ENCODE assay signal across 8 mouse cellular contexts in the genomic region with DNA sequence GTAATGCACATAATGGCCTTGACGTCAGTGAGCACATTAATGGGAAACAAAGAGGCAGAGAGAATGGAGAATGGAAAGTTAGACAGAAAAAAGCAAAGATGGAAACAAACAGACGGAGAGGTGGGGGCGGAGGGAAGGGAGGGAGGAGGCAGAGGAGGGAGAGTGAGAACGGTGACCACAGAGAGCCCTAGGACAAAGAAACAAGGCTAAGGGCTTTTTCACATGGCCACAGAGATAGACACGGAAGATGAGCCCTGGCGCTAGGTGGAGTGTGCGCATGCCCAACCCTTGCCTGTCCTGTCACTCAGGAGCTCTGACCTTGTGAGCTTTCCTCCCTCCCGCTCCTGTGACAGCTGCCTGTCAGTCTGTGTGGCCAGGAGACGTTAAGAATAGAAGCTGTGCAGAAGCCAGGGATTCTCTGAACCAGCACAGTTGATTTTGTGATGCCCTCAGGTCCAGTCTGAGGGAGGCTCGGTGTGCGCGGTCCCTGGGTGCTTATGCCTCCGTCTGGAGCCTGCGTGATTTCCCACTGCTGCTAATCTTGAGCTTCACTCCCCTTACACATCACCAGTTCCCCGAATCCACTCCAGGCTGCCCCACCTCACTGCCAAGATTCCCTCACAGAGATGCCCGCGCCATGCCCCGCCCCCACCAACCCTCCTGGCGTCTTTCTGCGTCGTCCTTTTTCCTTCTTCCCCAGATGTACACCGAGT. TPM values are rescaled to one million over a fixed set of nuclear protein-coding genes. Genes with fewer than 3 reads are reported as not detected.
DNase-seq lines count a peak whose midpoint lies in the region; ATAC-seq lines count a peak whose summit lies in the region.

No protein-coding gene starts in this region.

- intact Hi-C loops in heart, postnatal 36 days (cut with DNase I) = loop anchor here (2.0 kb wide), 1 partner anchor 350 kb away; no protein-coding TSS in a partner anchor

- no peak overlapping the region for H3K27ac ChIP-seq in forebrain, embryonic 13.5 days
- H3K27ac ChIP-seq in midbrain, embryonic 16.5 days (ENCODE audit: low read length) = no peak overlapping the region

- ATAC-seq in forebrain, embryonic 13.5 days = 0 out of 2 replicates have a peak, but pooled peaks have one; percentile 41
- peak; percentile 40; the same call in 1 of the 2 replicates for ATAC-seq in midbrain, embryonic 16.5 days

- DNase-seq in frontal cortex, postnatal 36 days (ENCODE audit: low spot score in 2 of 2) = peak; percentile 16 to 26
- DNase-seq in frontal cortex, postnatal 25 days (ENCODE audit: low spot score in 2 of 2) = no peak
- DNase-seq in adrenal gland, postnatal 10 days = peak; percentile 66
- peak; percentile 16 to 31 for DNase-seq in heart, postnatal 36 days
- DNase-seq in ovary, adult 18-20 months (ENCODE audit: low spot score) = no peak
- DNase-seq in spleen, postnatal 10 days (ENCODE audit: low spot score in 2 of 2) = no peak

- no peaks in the 10 kb centered on the region for H3K36me3 ChIP-seq in forebrain, embryonic 13.5 days (ENCODE audit: poor library complexity, severe bottlenecking)
- no peaks in the 10 kb centered on the region for H3K36me3 ChIP-seq in midbrain, embryonic 16.5 days (ENCODE audit: control insufficient read depth, insufficient read depth, low read length)

- H3K4me2 ChIP-seq in forebrain, embryonic 13.5 days = peak overlapping the region; percentile 5; the same call in 1 of the 2 replicates
- peak overlapping the region; percentile 29; the same call in 1 of the 2 replicates for H3K4me2 ChIP-seq in midbrain, embryonic 16.5 days (ENCODE audit: low read length)

- no peaks in the 10 kb centered on the region for H3K27me3 ChIP-seq in forebrain, embryonic 13.5 days
- no peaks in the 10 kb centered on the region for H3K27me3 ChIP-seq in midbrain, embryonic 16.5 days (ENCODE audit: control insufficient read depth, insufficient read depth, low read depth, low read length)

- H3K4me3 ChIP-seq in forebrain, embryonic 13.5 days = no peak overlapping the region
- H3K4me3 ChIP-seq in midbrain, embryonic 16.5 days (ENCODE audit: low read depth, low read length) = no peak overlapping the region

- no peaks in the 10 kb centered on the region for H3K9me3 ChIP-seq in forebrain, embryonic 13.5 days (replicated peaks)
- no peaks in the 10 kb centered on the region for H3K9me3 ChIP-seq in midbrain, embryonic 16.5 days (replicated peaks; ENCODE audit: control insufficient read depth, low read length, poor library complexity, severe bottlenecking)

- peak overlapping the region; percentile 30; the same call in 1 of the 2 replicates for H3K9ac ChIP-seq in forebrain, embryonic 13.5 days
- H3K9ac ChIP-seq in midbrain, embryonic 16.5 days (ENCODE audit: low read depth, low read length) = no peak overlapping the region

- H3K4me1 ChIP-seq in forebrain, embryonic 13.5 days = peaks cover 41% of the 10 kb centered on the region
- H3K4me1 ChIP-seq in midbrain, embryonic 16.5 days (ENCODE audit: control insufficient read depth, insufficient read depth, low read length) = peaks cover 7% of the 10 kb centered on the region; the same call in 1 of the 2 replicates

- 56% methylated on average over 22 of the region's 22 CpGs for WGBS in forebrain, embryonic 13.5 days
- 50% methylated on average over 22 of the region's 22 CpGs for WGBS in midbrain, embryonic 16.5 days

RNA-seq across cellular contexts. Expression of gene Rassf10, which starts 35.3 kb away (rescaled TPM):
- total RNA-seq in adrenal gland, postnatal 10 days (2021) = 1 to 10 TPM; 2.6 to 6.1 TPM
- polyA plus RNA-seq in forebrain, embryonic 13.5 days (2015; fragmentation: Nextera tagmentation; extraction: Ambion mirVana) = 0.94 and 1.1 TPM in 2 replicates
- total RNA-seq in heart, postnatal 36 days (2021) = 1 to 10 TPM; 1.2 to 1.9 TPM
- 2.7 and 4.2 TPM in 2 replicates for polyA plus RNA-seq in midbrain, embryonic 16.5 days (2015; fragmentation: Nextera tagmentation; extraction: Ambion mirVana)

Comparison
In these comparisons a context has a peak if more than half of its experiments do, and no peak if none do; other contexts are left out.
1. DNase-seq: peak in frontal cortex, postnatal 36 days (2 of 2), adrenal gland, postnatal 10 days (single experiment) and heart, postnatal 36 days (2 of 2); none in frontal cortex, postnatal 25 days (0 of 2), ovary, adult 18-20 months (single experiment) and spleen, postnatal 10 days (0 of 2).